Mouse (Mus musculus): Measurements from ENCODE around the gene Mctp2.

DNA sequence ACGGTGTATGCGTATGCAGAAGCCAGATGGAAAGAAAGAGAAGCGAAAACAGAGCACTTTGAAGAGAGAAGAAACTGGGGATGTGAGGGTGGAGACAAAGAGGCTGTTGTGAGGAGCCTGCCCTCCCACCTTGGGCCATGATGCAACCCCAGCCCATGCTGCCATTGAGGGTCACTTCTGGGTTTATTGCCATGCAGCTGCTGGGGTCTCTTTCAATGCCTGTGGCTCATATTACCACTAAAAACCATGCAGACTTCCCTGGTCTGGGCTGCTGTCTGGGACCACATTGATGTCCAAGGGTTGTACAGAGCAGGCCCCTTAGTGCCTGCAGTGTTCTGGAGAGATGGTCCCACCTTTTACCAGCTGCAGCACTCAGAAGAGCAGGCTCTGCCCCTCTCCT lies 210.0 kb downstream of the Mctp2 start:
- TF ChIP-seq CTCF (IDR thresholded peaks at IDR 0.05; ENCODE audit: low read depth) (no peak), EP300 (IDR thresholded peaks at IDR 0.05; ENCODE audit: low read depth) (no peak)
